Mouse (Mus musculus): ENCODE data around the gene F3. TPM values are rescaled to one million over a fixed set of nuclear protein-coding genes. Genes with fewer than 3 reads are reported as not detected.

The F3 gene
- 16.8 and 17.4 TPM in 2 replicates for polyA plus RNA-seq (2012; rRNA removed)

DNA sequence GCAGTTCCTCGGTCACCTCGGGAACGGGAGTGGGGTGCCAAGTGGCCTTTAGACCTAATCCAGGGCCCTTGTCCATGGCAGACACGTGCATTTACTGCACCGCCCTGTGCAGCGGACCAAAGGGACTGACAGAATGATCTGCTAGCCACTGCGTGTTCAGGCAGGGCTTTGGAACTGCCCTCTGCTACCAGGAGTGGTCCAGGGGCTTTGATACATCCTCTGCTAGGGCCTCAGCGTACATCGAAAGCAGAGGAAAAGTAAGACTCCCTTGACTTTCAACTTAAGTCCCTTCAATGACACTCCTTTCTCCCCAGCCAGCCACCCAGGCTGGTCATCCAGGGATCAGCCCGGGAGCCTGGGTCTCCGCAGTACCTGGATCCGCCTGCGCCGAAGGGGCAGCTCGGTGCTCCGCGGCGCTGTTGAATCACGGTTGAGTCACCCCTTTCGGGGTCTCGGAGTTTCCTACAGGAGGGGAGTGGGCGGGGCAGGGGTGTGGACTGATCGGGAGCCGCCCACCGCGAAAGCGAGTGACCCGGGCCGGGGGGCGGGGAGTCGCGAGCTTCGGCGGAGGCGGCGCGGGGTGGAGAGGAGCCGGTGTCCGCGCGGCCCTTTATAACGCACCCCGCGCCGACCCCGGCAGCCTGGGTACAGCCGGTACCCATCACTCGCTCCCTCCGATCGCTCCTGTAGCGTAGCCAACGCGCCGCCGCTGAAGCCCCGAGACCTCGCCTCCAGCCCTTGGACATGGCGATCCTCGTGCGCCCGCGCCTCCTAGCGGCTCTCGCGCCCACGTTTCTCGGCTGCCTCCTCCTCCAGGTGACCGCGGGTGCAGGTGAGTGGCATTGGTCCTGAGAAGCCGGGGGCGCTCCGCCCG lies at the start of gene F3:
TSS of gene F3 (plus strand) at position 567 of the 874 bp plus-strand sequence.
- peak; percentile 95 for DNase-seq
- WGBS = under 1% methylated on average over 71 of the region's 73 CpGs
- H3K4me3 ChIP-seq (ENCODE audit: insufficient read depth, low read depth, low read length) = peak within 1 kb of the TSS; percentile 59
- no peaks in the 10 kb centered on the region for H3K27me3 ChIP-seq (replicated peaks; ENCODE audit: control insufficient read depth, insufficient read depth, low read length)
- TF ChIP-seq POLR2A (IDR thresholded peaks at IDR 0.05; ENCODE audit: low read depth, low read length) = peak; percentile 15
- peak; percentile 75 for TF ChIP-seq CTCF (conservative IDR thresholded peaks at IDR 0.05; ENCODE audit: insufficient read depth, insufficient read length, low read depth, low read length)
- H3K36me3 ChIP-seq (ENCODE audit: control insufficient read depth, insufficient read depth, low read length) = no peaks in the 10 kb centered on the region
- peak within 1 kb of the TSS; percentile 79 for H3K27ac ChIP-seq (ENCODE audit: insufficient read depth, low read depth, low read length)
- H3K4me1 ChIP-seq (ENCODE audit: control insufficient read depth, insufficient read depth, low read length) = peaks cover 15% of the 10 kb centered on the region; the same call in 1 of the 2 replicates

DNA sequence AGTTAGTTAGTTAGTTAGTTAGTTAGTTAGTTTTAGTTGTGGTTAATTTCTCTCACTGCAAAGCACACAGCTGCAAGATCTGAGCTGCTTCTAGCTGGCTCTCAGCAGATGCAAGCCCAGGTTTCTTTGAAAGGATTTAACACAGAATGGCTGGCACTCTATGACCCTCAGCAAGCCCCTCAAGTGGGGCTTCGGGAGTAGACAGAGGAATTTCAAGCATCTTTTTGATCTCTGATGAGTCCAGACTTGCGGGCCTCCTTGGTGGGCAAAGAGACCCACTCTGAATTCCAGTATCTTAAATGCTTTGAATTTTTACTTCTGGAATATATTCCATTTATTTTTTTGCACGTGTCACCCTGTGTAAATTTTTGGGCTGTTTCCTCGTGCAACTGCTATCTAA lies 44.4 kb upstream of the F3 start:
- TF ChIP-seq CTCF (conservative IDR thresholded peaks at IDR 0.05; ENCODE audit: insufficient read depth, insufficient read length, low read depth, low read length) (no peak), POLR2A (IDR thresholded peaks at IDR 0.05; ENCODE audit: low read depth, low read length) (no peak)
- Histone ChIP-seq H3K4me1 (ENCODE audit: control insufficient read depth, insufficient read depth, low read length) (no peaks in the 10 kb centered on the region), H3K36me3 (ENCODE audit: control insufficient read depth, insufficient read depth, low read length) (no peaks in the 10 kb centered on the region), H3K4me3 (ENCODE audit: insufficient read depth, low read depth, low read length) (no peak overlapping the region), H3K27ac (ENCODE audit: insufficient read depth, low read depth, low read length) (no peak overlapping the region), H3K27me3 (replicated peaks; ENCODE audit: control insufficient read depth, insufficient read depth, low read length) (no peaks in the 10 kb centered on the region)
- 68% methylated on average over 4 of the region's 4 CpGs for WGBS
- DNase-seq = no peak

DNA sequence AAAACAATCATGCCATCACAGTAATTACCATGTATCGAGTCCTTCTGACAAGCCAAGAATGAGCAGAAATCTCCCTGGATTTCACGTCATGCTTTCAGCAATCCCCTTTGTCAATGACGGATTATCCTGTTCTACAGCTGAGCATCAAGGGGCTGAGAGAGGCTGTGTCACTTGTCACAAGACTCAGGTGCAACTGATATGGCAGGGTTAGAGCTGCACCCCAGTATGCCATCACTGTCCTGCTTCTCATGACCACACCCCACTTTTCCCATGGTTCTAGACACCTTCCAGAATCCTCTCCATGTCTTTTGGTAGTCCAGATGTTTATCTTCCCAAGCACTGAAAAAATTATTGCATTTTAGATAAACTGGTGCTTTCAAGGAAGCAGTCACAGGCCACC lies 43.9 kb upstream of the F3 start:
- H3K27ac ChIP-seq (ENCODE audit: insufficient read depth, low read depth, low read length) = no peak overlapping the region
- DNase-seq = no peak
- no peaks in the 10 kb centered on the region; the same call in 1 of the 2 replicates for H3K4me1 ChIP-seq (ENCODE audit: control insufficient read depth, insufficient read depth, low read length)
- H3K4me3 ChIP-seq (ENCODE audit: insufficient read depth, low read depth, low read length) = no peak overlapping the region
- no peaks in the 10 kb centered on the region for H3K36me3 ChIP-seq (ENCODE audit: control insufficient read depth, insufficient read depth, low read length)
- H3K27me3 ChIP-seq (replicated peaks; ENCODE audit: control insufficient read depth, insufficient read depth, low read length) = no peaks in the 10 kb centered on the region
- 95% methylated on average over 3 of the region's 3 CpGs for WGBS
- TF ChIP-seq CTCF (conservative IDR thresholded peaks at IDR 0.05; ENCODE audit: insufficient read depth, insufficient read length, low read depth, low read length) (no peak), POLR2A (IDR thresholded peaks at IDR 0.05; ENCODE audit: low read depth, low read length) (no peak)

DNA sequence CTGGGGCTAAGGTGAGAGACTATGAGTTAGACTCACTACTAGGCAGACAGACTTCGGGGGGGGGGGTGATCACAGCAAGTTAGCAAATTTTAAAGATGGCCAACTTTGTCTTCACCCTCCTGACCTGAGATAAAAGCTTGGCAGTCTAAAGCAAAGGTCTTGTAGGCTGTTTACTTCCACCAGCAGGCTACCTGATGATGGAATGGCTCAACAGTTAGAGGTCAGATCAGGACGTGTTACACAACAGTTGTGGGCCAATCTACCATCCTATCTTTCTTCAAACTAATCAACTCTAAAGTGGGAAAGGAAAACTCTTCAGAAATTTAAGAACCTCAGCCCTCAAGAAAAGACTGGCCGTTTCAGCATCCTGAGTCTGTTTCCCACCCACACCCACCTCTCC lies 43.1 kb upstream of the F3 start:
- H3K27me3 ChIP-seq (replicated peaks; ENCODE audit: control insufficient read depth, insufficient read depth, low read length) = no peaks in the 10 kb centered on the region
- no peak overlapping the region for H3K27ac ChIP-seq (ENCODE audit: insufficient read depth, low read depth, low read length)
- peaks cover 7% of the 10 kb centered on the region for H3K4me1 ChIP-seq (ENCODE audit: control insufficient read depth, insufficient read depth, low read length)
- no peak for DNase-seq
- WGBS = 79% methylated on average over 3 of the region's 3 CpGs
- no peak overlapping the region for H3K4me3 ChIP-seq (ENCODE audit: insufficient read depth, low read depth, low read length)
- no peaks in the 10 kb centered on the region for H3K36me3 ChIP-seq (ENCODE audit: control insufficient read depth, insufficient read depth, low read length)
- TF ChIP-seq POLR2A (IDR thresholded peaks at IDR 0.05; ENCODE audit: low read depth, low read length) = no peak
- no peak for TF ChIP-seq CTCF (conservative IDR thresholded peaks at IDR 0.05; ENCODE audit: insufficient read depth, insufficient read length, low read depth, low read length)

DNA sequence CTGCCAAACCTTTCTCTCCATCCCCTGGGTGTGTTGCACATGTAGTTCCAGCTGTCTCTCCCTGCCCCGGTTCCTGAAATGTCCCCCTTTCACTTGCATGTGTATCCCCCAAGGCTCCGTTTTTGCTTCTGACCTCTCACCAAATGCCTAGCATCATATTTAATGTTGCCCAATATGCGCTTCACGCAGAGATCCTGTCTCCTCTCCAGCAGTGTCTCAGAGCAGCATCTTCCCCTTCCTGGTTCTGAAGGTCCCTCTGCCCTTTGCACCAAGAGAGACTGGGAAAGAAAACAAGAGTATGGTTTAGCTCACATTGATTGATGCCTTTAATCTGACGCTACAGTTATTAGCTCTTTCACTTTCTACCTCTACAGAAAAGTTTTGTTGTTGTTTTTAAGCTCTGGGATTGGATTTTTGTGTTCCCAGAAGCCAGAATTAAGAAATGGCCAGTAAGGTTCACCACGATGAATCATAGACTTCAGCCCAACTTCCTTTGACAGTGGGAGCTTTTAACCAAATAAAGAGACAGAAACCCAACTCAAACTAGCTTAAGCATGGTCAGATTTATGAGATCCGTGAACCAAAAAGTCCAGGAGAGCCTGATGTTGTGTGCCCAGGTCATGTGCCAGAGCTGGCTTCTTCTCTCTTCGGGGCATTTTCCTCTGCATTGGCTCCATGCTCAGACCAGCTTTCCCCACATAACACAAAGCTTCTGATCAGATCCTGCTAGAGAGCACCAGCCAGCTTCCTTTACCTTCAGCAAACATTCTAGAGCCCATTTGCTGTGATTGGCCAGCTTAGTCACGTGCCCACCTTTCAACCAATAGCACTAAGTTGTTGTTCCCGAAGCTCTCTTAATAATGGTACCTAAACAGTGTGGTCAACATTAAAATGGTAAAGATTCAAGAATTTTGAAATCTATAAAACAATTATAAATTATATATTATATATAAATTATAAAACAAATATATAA lies 40.6 kb upstream of the F3 start:
- Histone ChIP-seq H3K4me1 (ENCODE audit: control insufficient read depth, insufficient read depth, low read length) (peaks cover 11% of the 10 kb centered on the region), H3K27me3 (replicated peaks; ENCODE audit: control insufficient read depth, insufficient read depth, low read length) (no peaks in the 10 kb centered on the region), H3K4me3 (ENCODE audit: insufficient read depth, low read depth, low read length) (no peak overlapping the region), H3K27ac (ENCODE audit: insufficient read depth, low read depth, low read length) (peak overlapping the region; percentile 51; the same call in 1 of the 2 replicates), H3K36me3 (ENCODE audit: control insufficient read depth, insufficient read depth, low read length) (no peaks in the 10 kb centered on the region)
- no peak for TF ChIP-seq CTCF (conservative IDR thresholded peaks at IDR 0.05; ENCODE audit: insufficient read depth, insufficient read length, low read depth, low read length)
- no peak for TF ChIP-seq POLR2A (IDR thresholded peaks at IDR 0.05; ENCODE audit: low read depth, low read length)
- WGBS = 64% methylated on average over 10 of the region's 10 CpGs
- DNase-seq = peak; percentile 32

DNA sequence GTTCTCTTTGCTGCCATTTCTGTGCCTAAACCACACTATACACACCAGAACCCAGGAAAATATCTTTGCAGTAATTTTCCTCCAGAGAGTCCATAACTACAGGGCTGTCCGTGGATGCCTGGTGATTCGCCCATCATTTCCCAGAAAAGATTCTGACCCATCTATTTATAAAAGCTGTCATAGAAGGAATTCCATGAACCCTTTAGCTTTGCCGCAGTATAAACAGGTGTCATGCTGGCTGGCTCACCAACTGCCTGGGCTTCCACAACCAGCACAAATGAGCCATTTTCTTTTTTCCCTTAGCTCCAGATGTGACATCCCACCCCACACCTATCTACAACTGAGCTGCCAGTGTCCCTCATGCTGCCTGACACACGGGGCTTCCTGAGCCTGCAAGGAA lies 38.8 kb upstream of the F3 start:
- Histone ChIP-seq H3K27ac (ENCODE audit: insufficient read depth, low read depth, low read length) (peak overlapping the region; percentile 95), H3K27me3 (replicated peaks; ENCODE audit: control insufficient read depth, insufficient read depth, low read length) (no peaks in the 10 kb centered on the region), H3K4me3 (ENCODE audit: insufficient read depth, low read depth, low read length) (no peak overlapping the region), H3K36me3 (ENCODE audit: control insufficient read depth, insufficient read depth, low read length) (no peaks in the 10 kb centered on the region), H3K4me1 (ENCODE audit: control insufficient read depth, insufficient read depth, low read length) (peaks cover 11% of the 10 kb centered on the region)
- TF ChIP-seq CTCF (conservative IDR thresholded peaks at IDR 0.05; ENCODE audit: insufficient read depth, insufficient read length, low read depth, low read length) = no peak
- TF ChIP-seq POLR2A (IDR thresholded peaks at IDR 0.05; ENCODE audit: low read depth, low read length) = no peak
- WGBS = 42% methylated on average over 4 of the region's 4 CpGs
- DNase-seq = peak; percentile 37

Measured in kidney, adult 2 months (tissue).